Comparison of ENCODE assay signal across 14 mouse cellular contexts in the genomic region with DNA sequence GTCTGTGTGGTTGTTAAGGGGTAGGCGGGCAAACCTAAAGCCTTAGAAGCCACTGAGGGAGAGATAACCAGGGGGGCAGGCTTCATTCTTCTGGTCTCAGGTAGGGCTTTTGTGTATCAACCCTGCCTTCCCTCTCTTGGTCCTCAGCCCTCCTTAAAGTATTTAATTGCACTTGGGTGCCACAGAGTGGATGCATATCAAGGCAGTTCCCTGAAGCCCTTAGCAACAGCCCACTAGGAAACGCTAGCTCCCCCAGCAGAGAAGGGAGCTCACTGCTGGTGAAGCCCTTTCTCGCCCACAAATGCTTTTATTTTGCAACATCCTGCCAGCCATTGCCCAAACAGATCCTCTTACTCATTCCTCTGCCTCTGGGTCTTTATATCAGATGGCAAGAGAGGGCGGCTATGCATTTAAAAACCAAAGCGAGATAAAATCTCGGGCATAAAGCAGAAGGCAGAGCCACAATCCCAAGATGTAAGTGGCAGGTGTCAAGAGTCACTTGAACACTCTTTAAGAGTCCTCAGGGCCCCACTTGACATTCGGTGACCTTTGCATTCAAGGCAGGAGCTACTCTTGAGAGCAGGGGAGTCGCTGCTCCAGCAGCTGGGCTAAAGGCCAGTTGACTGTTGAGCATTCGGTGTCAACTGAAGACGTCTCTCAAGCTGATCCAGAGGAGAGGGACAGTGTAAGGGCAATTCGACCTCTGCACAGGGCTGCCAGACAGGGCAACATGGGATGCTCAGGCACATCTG.
DNase-seq lines count a peak whose midpoint lies in the region; ATAC-seq lines count a peak whose summit lies in the region.
"Had no signal": no experiment of that assay in that cellular context is flagged by ENCODE, and none has a peak within 500 bp of the region (broad histone marks: within the 10 kb centered on the region; RNA-seq: fewer than 3 reads in every experiment).

No protein-coding gene starts in this region.

- no peak overlapping the region for H3K4me2 ChIP-seq in hindbrain, embryonic 13.5 days
- H3K4me2 ChIP-seq: midbrain, embryonic 11.5 days; neural tube, embryonic 12.5 days had no signal

- H3K9me3 ChIP-seq in hindbrain, embryonic 13.5 days = no peaks in the 10 kb centered on the region
- H3K9me3 ChIP-seq: neural tube, embryonic 12.5 days had no signal

- 62% methylated on average over 11 of the region's 11 CpGs for WGBS in hindbrain, embryonic 13.5 days

- no peak overlapping the region for H3K27ac ChIP-seq in hindbrain, embryonic 13.5 days
- H3K27ac ChIP-seq: neural tube, embryonic 12.5 days had no signal

- no peak overlapping the region for H3K4me3 ChIP-seq in hindbrain, embryonic 13.5 days
- H3K4me3 ChIP-seq: neural tube, embryonic 12.5 days had no signal

- ATAC-seq in hindbrain, embryonic 13.5 days (ENCODE audit: low FRiP score) = no peak
- ATAC-seq: forebrain, postnatal 0 days had no signal

- intact Hi-C loops in left cerebral cortex, postnatal 10 days (cut with DNase I) = no loop called here

- no peaks in the 10 kb centered on the region for H3K27me3 ChIP-seq in hindbrain, embryonic 13.5 days
- H3K27me3 ChIP-seq: neural tube, embryonic 12.5 days had no signal

- no peaks in the 10 kb centered on the region; the same call in 1 of the 2 replicates for H3K4me1 ChIP-seq in hindbrain, embryonic 13.5 days (replicated peaks)

- H3K36me3 ChIP-seq in hindbrain, embryonic 13.5 days = no peaks in the 10 kb centered on the region
- H3K36me3 ChIP-seq: neural tube, embryonic 12.5 days had no signal

- peak; percentile 84 for DNase-seq in 416B (ENCODE audit: low read depth)
- peak; percentile 44 for DNase-seq in embryo, embryonic 10 days (ENCODE audit: low spot score)
- DNase-seq in induced T-regulatory cell, adult 2 months (ENCODE audit: low read depth) = peak; percentile 42
- DNase-seq in lung, postnatal 36 days = peak; percentile 92
- no peak for DNase-seq in spleen, postnatal 14 days (ENCODE audit: low spot score in 2 of 2)
- DNase-seq in retina, postnatal 1 day = no peak
- no peak for DNase-seq in left cerebral cortex, postnatal 10 days (ENCODE audit: extremely low spot score in 1 of 2, low spot score in 2 of 2)
- DNase-seq: cerebellum, adult 9-10 months; forebrain, postnatal 0 days; heart, adult 18-20 months; right cerebral cortex, adult 18-20 months had no signal

- no peak overlapping the region for H3K9ac ChIP-seq in hindbrain, embryonic 13.5 days
- H3K9ac ChIP-seq: forebrain, postnatal 0 days; neural tube, embryonic 12.5 days had no signal

Comparison
In these comparisons a context has a peak if more than half of its experiments do, and no peak if none do; other contexts are left out.
1. DNase-seq: peak in 416B (single experiment), embryo, embryonic 10 days (single experiment), induced T-regulatory cell, adult 2 months (single experiment) and lung, postnatal 36 days (single experiment); none in spleen, postnatal 14 days (0 of 2), retina, postnatal 1 day (single experiment) and left cerebral cortex, postnatal 10 days (0 of 2).